ENCODE assay signal across 8 mouse cellular contexts in genomic region chr3:89250435-89251040, GRCm38 (mm10). TPM values are rescaled to one million over a fixed set of nuclear protein-coding genes. Genes with fewer than 3 reads are reported as not detected.
A peak's percentile ranks its signal among the peaks of the same experiment; 100 is the strongest.
DNase-seq lines count a peak whose midpoint lies in the region; ATAC-seq and TF ChIP-seq lines count a peak whose summit lies in the region.

No protein-coding gene starts in this region.

- no peak overlapping the region for H3K4me3 ChIP-seq in liver, adult 2 months (ENCODE audit: insufficient read depth, low read depth, low read length)
- H3K4me3 ChIP-seq in liver, embryonic 11.5 days (ENCODE audit: low read depth, low read length) = no peak overlapping the region
- H3K4me3 ChIP-seq in lung, adult 2 months (replicated peaks; ENCODE audit: extremely low read depth, low read depth, low read length) = no peak overlapping the region
- no peak overlapping the region for H3K4me3 ChIP-seq in stomach, embryonic 15.5 days (replicated peaks)

- 22% methylated on average over 7 of the region's 7 CpGs for WGBS in liver, adult 2 months
- WGBS in liver, embryonic 11.5 days = 17% methylated on average over 7 of the region's 7 CpGs
- WGBS in lung, adult 2 months = 14% methylated on average over 7 of the region's 7 CpGs
- 18% methylated on average over 7 of the region's 7 CpGs for WGBS in stomach, embryonic 15.5 days

- H3K4me1 ChIP-seq in liver, adult 2 months (ENCODE audit: control insufficient read depth, insufficient read depth, low read length) = peaks cover 13% of the 10 kb centered on the region
- peaks cover 28% of the 10 kb centered on the region for H3K4me1 ChIP-seq in liver, embryonic 11.5 days (replicated peaks; ENCODE audit: control insufficient read depth, insufficient read depth, low read length)
- peaks cover 14% of the 10 kb centered on the region for H3K4me1 ChIP-seq in lung, adult 2 months (ENCODE audit: control insufficient read depth, insufficient read depth, low read length)
- peaks cover 33% of the 10 kb centered on the region for H3K4me1 ChIP-seq in stomach, embryonic 15.5 days

- peak; percentile 64 for DNase-seq in liver, adult 2 months (ENCODE audit: extremely low read depth, low read depth, low spot score)
- no peak for DNase-seq in liver, embryonic 11.5 days (ENCODE audit: low spot score)
- peak; percentile 76 for DNase-seq in NIH3T3 (ENCODE audit: low read depth)
- DNase-seq in embryo, embryonic 9.5 days (ENCODE audit: extremely low spot score) = peak; percentile 58
- peak; percentile 75 for DNase-seq in lung, adult 2 months
- no peak for DNase-seq in layer of hippocampus, postnatal 14 days (ENCODE audit: low spot score in 2 of 2)

- TF ChIP-seq POLR2A in liver, adult 2 months (IDR thresholded peaks at IDR 0.05; ENCODE audit: extremely low read depth, insufficient read depth, low read length) = no peak
- TF ChIP-seq POLR2A in lung, adult 2 months (IDR thresholded peaks at IDR 0.05; ENCODE audit: borderline replicate concordance, extremely low read depth, low read depth, low read length) = 0 out of 2 replicates have a peak, but pooled peaks have one; percentile 13

- H3K9me3 ChIP-seq in liver, embryonic 11.5 days (ENCODE audit: control insufficient read depth, low read length) = no peaks in the 10 kb centered on the region
- H3K9me3 ChIP-seq in stomach, embryonic 15.5 days = no peaks in the 10 kb centered on the region

- no peak overlapping the region for H3K4me2 ChIP-seq in liver, embryonic 11.5 days
- H3K4me2 ChIP-seq in stomach, embryonic 15.5 days = no peak overlapping the region

- no peak overlapping the region for H3K9ac ChIP-seq in liver, adult 2 months (ENCODE audit: low read depth, low read length)
- no peak overlapping the region for H3K9ac ChIP-seq in liver, embryonic 11.5 days (ENCODE audit: low read depth, low read length)
- no peak overlapping the region for H3K9ac ChIP-seq in stomach, embryonic 15.5 days

- H3K27me3 ChIP-seq in liver, adult 2 months (ENCODE audit: control insufficient read depth, insufficient read depth, low read length) = no peaks in the 10 kb centered on the region
- peaks cover 8% of the 10 kb centered on the region for H3K27me3 ChIP-seq in liver, embryonic 11.5 days (replicated peaks; ENCODE audit: control insufficient read depth, insufficient read depth, low read length)
- H3K27me3 ChIP-seq in stomach, embryonic 15.5 days (replicated peaks) = no peaks in the 10 kb centered on the region

- H3K36me3 ChIP-seq in liver, adult 2 months (ENCODE audit: control insufficient read depth, insufficient read depth, low read length) = no peaks in the 10 kb centered on the region
- no peaks in the 10 kb centered on the region for H3K36me3 ChIP-seq in liver, embryonic 11.5 days (ENCODE audit: control insufficient read depth, insufficient read depth, low read length)
- peaks cover 9% of the 10 kb centered on the region; the same call in 1 of the 2 replicates for H3K36me3 ChIP-seq in stomach, embryonic 15.5 days

- H3K79me2 ChIP-seq in liver, adult 2 months (ENCODE audit: control insufficient read depth, insufficient read depth, low read length) = no peaks in the 10 kb centered on the region

- no peak for ATAC-seq in liver, embryonic 11.5 days (replicated peaks; ENCODE audit: low FRiP score)
- peak; percentile 8 to 29; a peak in 1 of 4 replicates for ATAC-seq in hematopoietic stem cell, adult 5-6 weeks (replicated peaks in 1 of 2; ENCODE audit: insufficient read depth in 1 of 2, low FRiP score in 2 of 2, low TSS enrichment in 1 of 2, low read depth in 1 of 2, poor library complexity in 2 of 2, severe bottlenecking in 2 of 2)
- no peak for ATAC-seq in stomach, embryonic 15.5 days (ENCODE audit: insufficient read depth, low FRiP score, low read depth)

- TF ChIP-seq CTCF in liver, adult 2 months (IDR thresholded peaks at IDR 0.05; ENCODE audit: low read depth, low read length) = peak; percentile 90
- TF ChIP-seq CTCF in lung, adult 2 months (IDR thresholded peaks at IDR 0.05; ENCODE audit: insufficient read depth, low read length) = peak; percentile 93

- no peak overlapping the region for H3K27ac ChIP-seq in liver, adult 2 months (replicated peaks; ENCODE audit: insufficient read depth, low read depth, low read length)
- no peak overlapping the region for H3K27ac ChIP-seq in liver, embryonic 11.5 days (ENCODE audit: low read depth, low read length)
- 0 out of 2 replicates have a peak overlapping the region, but pooled peaks have one; percentile 37 for H3K27ac ChIP-seq in stomach, embryonic 15.5 days

RNA-seq across cellular contexts. Expression of gene Trim46, which starts 4.4 kb away (rescaled TPM):
- total RNA-seq in liver, adult 2 months (2014; rRNA removed) = 0.07 and 0.18 TPM in 2 replicates
- polyA plus RNA-seq in liver, adult 2 months (2012; rRNA removed) = 0.16 and 0.25 TPM in 2 replicates
- 0.97 and 1.7 TPM in 2 replicates for polyA plus RNA-seq in liver, embryonic 11.5 days (2014; fragmentation: Nextera tagmentation; extraction: Ambion mirVana)
- 3.4 and 3.8 TPM in 2 replicates for total RNA-seq in hematopoietic stem cell, adult 5-6 weeks (2017)
- polyA plus RNA-seq in lung, adult 2 months (2012; rRNA removed) = 11.0 and 11.8 TPM in 2 replicates
- polyA plus RNA-seq in stomach, embryonic 15.5 days (2015; fragmentation: Nextera tagmentation; extraction: Ambion mirVana) = 4.6 and 5.9 TPM in 2 replicates
- 10 to 100 TPM; 97.0 to 99.4 TPM for total RNA-seq in layer of hippocampus, postnatal 14 days (2021)

RNA-seq across cellular contexts. Expression of gene Krtcap2, which starts 4.8 kb away (rescaled TPM):
- total RNA-seq in liver, adult 2 months (2014; rRNA removed) = 45.1 and 60.3 TPM in 2 replicates
- polyA plus RNA-seq in liver, adult 2 months (2012; rRNA removed) = 157 and 197 TPM in 2 replicates
- polyA plus RNA-seq in liver, embryonic 11.5 days (2014; fragmentation: Nextera tagmentation; extraction: Ambion mirVana) = 246 and 251 TPM in 2 replicates
- 108 and 186 TPM in 2 replicates for total RNA-seq in hematopoietic stem cell, adult 5-6 weeks (2017)
- polyA plus RNA-seq in lung, adult 2 months (2012; rRNA removed) = 189 and 252 TPM in 2 replicates
- 374 and 406 TPM in 2 replicates for polyA plus RNA-seq in stomach, embryonic 15.5 days (2015; fragmentation: Nextera tagmentation; extraction: Ambion mirVana)
- 10 to 100 TPM; 77.3 to 90.2 TPM for total RNA-seq in layer of hippocampus, postnatal 14 days (2021)

RNA-seq across cellular contexts. Expression of gene Dpm3, which starts 8.6 kb away (rescaled TPM):
- 102 and 131 TPM in 2 replicates for total RNA-seq in liver, adult 2 months (2014; rRNA removed)
- 243 and 245 TPM in 2 replicates for polyA plus RNA-seq in liver, adult 2 months (2012; rRNA removed)
- 106 and 118 TPM in 2 replicates for polyA plus RNA-seq in liver, embryonic 11.5 days (2014; fragmentation: Nextera tagmentation; extraction: Ambion mirVana)
- total RNA-seq in hematopoietic stem cell, adult 5-6 weeks (2017) = 65.6 and 96.1 TPM in 2 replicates
- polyA plus RNA-seq in lung, adult 2 months (2012; rRNA removed) = 411 and 476 TPM in 2 replicates
- polyA plus RNA-seq in stomach, embryonic 15.5 days (2015; fragmentation: Nextera tagmentation; extraction: Ambion mirVana) = 129 and 132 TPM in 2 replicates
- total RNA-seq in layer of hippocampus, postnatal 14 days (2021) = 10 to 100 TPM; 50.0 to 63.2 TPM

RNA-seq across cellular contexts. Expression of gene Slc50a1, which starts 19.8 kb away (rescaled TPM):
- total RNA-seq in liver, adult 2 months (2014; rRNA removed) = 6.4 and 7.0 TPM in 2 replicates
- 36.3 and 41.2 TPM in 2 replicates for polyA plus RNA-seq in liver, adult 2 months (2012; rRNA removed)
- 25.3 and 31.5 TPM in 2 replicates for polyA plus RNA-seq in liver, embryonic 11.5 days (2014; fragmentation: Nextera tagmentation; extraction: Ambion mirVana)
- total RNA-seq in hematopoietic stem cell, adult 5-6 weeks (2017) = 96.6 and 133 TPM in 2 replicates
- polyA plus RNA-seq in lung, adult 2 months (2012; rRNA removed) = 228 and 297 TPM in 2 replicates
- 74.4 and 75.3 TPM in 2 replicates for polyA plus RNA-seq in stomach, embryonic 15.5 days (2015; fragmentation: Nextera tagmentation; extraction: Ambion mirVana)
- 10 to 100 TPM; 37.1 to 40.2 TPM for total RNA-seq in layer of hippocampus, postnatal 14 days (2021)

RNA-seq across cellular contexts. Expression of gene Muc1, which starts 21.7 kb away (rescaled TPM):
- total RNA-seq in liver, adult 2 months (2014; rRNA removed) = 0.60 and 1.7 TPM in 2 replicates
- polyA plus RNA-seq in liver, adult 2 months (2012; rRNA removed) = 1.3 and 1.7 TPM in 2 replicates
- 0.30 and 0.62 TPM in 2 replicates for polyA plus RNA-seq in liver, embryonic 11.5 days (2014; fragmentation: Nextera tagmentation; extraction: Ambion mirVana)
- total RNA-seq in hematopoietic stem cell, adult 5-6 weeks (2017) = 0.44 and 1.7 TPM in 2 replicates
- polyA plus RNA-seq in lung, adult 2 months (2012; rRNA removed) = 294 and 354 TPM in 2 replicates
- 64.2 and 89.1 TPM in 2 replicates for polyA plus RNA-seq in stomach, embryonic 15.5 days (2015; fragmentation: Nextera tagmentation; extraction: Ambion mirVana)
- total RNA-seq in layer of hippocampus, postnatal 14 days (2021) = 1 to 10 TPM; 1.2 to 1.3 TPM

Comparison
In these comparisons a context has a peak if more than half of its experiments do, and no peak if none do; other contexts are left out.
1. DNase-seq: peak in liver, adult 2 months (single experiment), NIH3T3 (single experiment), embryo, embryonic 9.5 days (single experiment) and lung, adult 2 months (single experiment); none in liver, embryonic 11.5 days (single experiment) and layer of hippocampus, postnatal 14 days (0 of 2).
2. ATAC-seq: peak in hematopoietic stem cell, adult 5-6 weeks (2 of 2); none in liver, embryonic 11.5 days (single experiment) and stomach, embryonic 15.5 days (single experiment).